Mouse (Mus musculus) bone marrow macrophage, adult 2 months (primary cell): Measurements from ENCODE around the gene H2-T23. TPM values are rescaled to one million over a fixed set of nuclear protein-coding genes. Genes with fewer than 3 reads are reported as not detected.

Experiments used
- H3K27ac ChIP-seq: 2 replicates; pipeline ENCODE4 v1.5.1; 2012; ENCODE audit warnings: low read depth, low read length; ENCODE audit not compliant: insufficient read depth
- H3K4me1 ChIP-seq: 2 replicates; pipeline ENCODE4 v1.6.1; 2012; ENCODE audit warnings: low read length; ENCODE audit not compliant: control insufficient read depth, insufficient read depth
- H3K4me3 ChIP-seq: 2 replicates; pipeline ENCODE4 v1.5.1; 2012; ENCODE audit warnings: mild to moderate bottlenecking, low read length, moderate library complexity; ENCODE audit not compliant: insufficient read depth
- CTCF ChIP-seq: IDR thresholded peaks from 2 replicates; pipeline ENCODE4 v1.5.1; 2012; ENCODE audit warnings: low read depth, mild to moderate bottlenecking, low read length, moderate library complexity
- POLR2A ChIP-seq: IDR thresholded peaks from 2 replicates; pipeline ENCODE4 v1.6.1; 2012; ENCODE audit warnings: mild to moderate bottlenecking, low read depth, low read length, borderline replicate concordance
- polyA plus RNA-seq: library from polyadenylated mRNA; stranded (reverse); fragments of >200 nt; gene quantifications from 2 replicates; pipeline ENCODE4 v1.2.4, GENCODE M21; 2012; ENCODE audit not compliant: missing spikeins, insufficient read depth, insufficient read length

H2-T23 gene
- polyA plus RNA-seq, 1 experiment, result 364 TPM

GRCm38 (mm10) chr17:36001121-36001897 lies 31.3 kb downstream of the H2-T23 start:
- H3K4me1 ChIP-seq, result peaks cover 25% of the 10 kb centered on the region
- TF ChIP-seq POLR2A (no peak), CTCF (no peak)
- no peak overlapping the region for H3K27ac ChIP-seq
- H3K4me3 ChIP-seq, result no peak overlapping the region

DNA sequence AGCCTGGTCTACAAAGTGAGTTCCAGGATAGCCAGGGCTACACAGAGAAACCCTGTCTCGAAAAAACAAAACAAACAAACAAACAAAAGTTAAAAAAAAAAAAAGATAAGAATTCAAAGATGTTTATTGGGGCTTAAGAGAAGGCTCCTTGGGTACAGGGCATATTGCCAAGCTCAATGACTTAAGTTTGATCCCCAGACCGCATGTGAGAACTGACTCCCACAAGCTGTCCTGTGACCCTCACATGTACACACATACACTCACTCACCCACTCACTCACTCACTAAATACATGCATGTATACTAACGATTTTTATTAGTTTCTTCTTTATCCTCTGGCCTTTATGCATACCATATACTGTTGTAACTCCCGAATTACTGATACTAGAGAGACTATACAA lies 32.3 kb downstream of the H2-T23 start:
- H3K4me1 ChIP-seq, result peaks cover 28% of the 10 kb centered on the region
- no peak for TF ChIP-seq POLR2A
- TF ChIP-seq CTCF, result no peak
- H3K4me3 ChIP-seq, result no peak overlapping the region
- no peak overlapping the region for H3K27ac ChIP-seq

DNA sequence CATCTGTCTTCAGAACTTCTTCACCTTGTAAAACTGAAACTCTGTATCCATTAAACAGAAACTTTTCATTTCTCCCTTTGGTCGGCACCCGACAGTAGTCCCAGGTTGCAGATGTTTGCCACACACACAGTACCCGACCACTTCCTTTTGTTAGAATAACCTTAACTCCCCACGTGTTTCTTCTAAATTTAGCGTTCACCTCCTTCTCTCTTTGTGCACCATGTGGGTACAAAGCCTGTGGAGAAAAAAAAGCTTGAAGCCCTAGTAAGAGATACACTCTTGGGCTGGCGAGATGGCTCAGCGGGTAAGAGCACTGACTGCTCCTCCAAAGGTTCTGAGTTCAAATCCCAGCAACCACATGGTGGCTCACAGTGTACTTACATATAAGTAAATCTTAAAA lies 33.3 kb downstream of the H2-T23 start:
- H3K4me3 ChIP-seq, result peak overlapping the region; percentile 33; the same call in 1 of the 2 replicates
- peak overlapping the region; percentile 36 for H3K27ac ChIP-seq
- TF ChIP-seq CTCF (no peak), POLR2A (no peak)
- peaks cover 29% of the 10 kb centered on the region for H3K4me1 ChIP-seq

- TF ChIP-seq CTCF, result no peak
- no peak for TF ChIP-seq POLR2A
- H3K27ac ChIP-seq, result peak overlapping the region; percentile 59
- H3K4me1 ChIP-seq, result peaks cover 29% of the 10 kb centered on the region
- peak overlapping the region; percentile 52 for H3K4me3 ChIP-seq
These were observed 33.9 kb downstream of the H2-T23 start for GRCm38 (mm10) chr17:35998545-35999305.

DNA sequence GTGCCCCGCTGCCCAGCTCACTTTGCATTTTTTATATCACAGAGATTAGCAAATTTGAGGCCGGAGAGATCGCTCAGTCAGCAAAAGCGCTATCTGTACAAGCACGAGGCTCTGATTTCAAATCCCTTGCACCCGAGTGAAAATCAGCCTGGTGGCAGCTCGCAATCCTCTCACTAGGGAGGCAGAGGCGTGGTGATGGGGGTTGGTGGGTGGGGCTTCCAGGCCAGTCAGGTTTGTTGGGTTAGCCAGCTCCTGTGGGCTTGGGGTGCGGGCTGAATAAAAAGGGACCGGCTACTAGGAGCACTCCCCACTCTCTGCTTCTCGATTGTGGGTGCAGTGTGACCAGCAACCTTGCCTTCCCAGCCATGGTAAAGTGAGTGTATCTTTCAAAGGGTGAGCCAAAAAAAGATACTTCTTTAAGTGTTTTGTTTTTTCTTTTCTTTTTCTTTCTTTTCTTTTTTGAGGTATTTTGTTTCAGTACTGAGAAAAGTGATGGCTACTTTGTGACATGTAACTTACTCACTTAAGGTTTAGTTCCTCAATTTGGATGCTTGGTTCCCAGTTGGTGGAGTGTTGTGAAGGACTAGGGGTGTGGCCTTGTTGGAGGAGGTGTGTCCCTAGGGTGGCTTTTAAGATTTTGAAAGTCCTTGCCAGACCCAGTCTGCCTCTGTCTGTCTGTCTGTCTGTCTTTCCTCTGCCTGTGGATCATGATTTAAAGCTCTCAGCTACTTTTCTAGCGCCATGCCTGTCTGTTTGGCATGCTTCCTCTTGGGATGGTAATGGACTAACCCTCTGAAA lies 34.7 kb downstream of the H2-T23 start:
- H3K4me3 ChIP-seq, result peak overlapping the region; percentile 52
- H3K27ac ChIP-seq, result peak overlapping the region; percentile 76
- TF ChIP-seq POLR2A (no peak), CTCF (no peak)
- H3K4me1 ChIP-seq, result peaks cover 29% of the 10 kb centered on the region

- H3K27ac ChIP-seq, result no peak overlapping the region
- TF ChIP-seq POLR2A (no peak), CTCF (peak; percentile 86)
- peaks cover 24% of the 10 kb centered on the region for H3K4me1 ChIP-seq
- H3K4me3 ChIP-seq, result no peak overlapping the region
These were observed 35.7 kb downstream of the H2-T23 start for GRCm38 (mm10) chr17:35996949-35997348.

DNA sequence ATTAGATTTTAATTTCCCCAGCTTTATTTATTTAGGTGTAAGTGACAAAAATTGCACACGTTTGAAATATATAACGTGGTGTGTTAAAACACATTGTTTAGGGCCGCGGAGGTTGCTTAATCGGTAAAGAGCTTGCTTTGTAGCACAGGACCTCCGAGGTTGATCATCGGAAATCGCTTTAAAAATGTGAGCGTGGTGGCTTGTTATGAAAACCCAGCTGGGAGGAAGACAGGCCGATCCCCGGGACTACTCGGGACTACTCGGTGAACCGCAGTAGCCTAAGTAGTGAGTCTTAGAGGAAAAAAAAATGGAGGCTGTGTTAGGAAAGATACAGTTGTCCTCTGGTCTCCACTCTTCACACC lies 37.8 kb downstream of the H2-T23 start:
- TF ChIP-seq CTCF, result no peak
- TF ChIP-seq POLR2A, result no peak
- Histone ChIP-seq H3K27ac (peak overlapping the region; percentile 39), H3K4me1 (peaks cover 12% of the 10 kb centered on the region), H3K4me3 (peak overlapping the region; percentile 67)

DNA sequence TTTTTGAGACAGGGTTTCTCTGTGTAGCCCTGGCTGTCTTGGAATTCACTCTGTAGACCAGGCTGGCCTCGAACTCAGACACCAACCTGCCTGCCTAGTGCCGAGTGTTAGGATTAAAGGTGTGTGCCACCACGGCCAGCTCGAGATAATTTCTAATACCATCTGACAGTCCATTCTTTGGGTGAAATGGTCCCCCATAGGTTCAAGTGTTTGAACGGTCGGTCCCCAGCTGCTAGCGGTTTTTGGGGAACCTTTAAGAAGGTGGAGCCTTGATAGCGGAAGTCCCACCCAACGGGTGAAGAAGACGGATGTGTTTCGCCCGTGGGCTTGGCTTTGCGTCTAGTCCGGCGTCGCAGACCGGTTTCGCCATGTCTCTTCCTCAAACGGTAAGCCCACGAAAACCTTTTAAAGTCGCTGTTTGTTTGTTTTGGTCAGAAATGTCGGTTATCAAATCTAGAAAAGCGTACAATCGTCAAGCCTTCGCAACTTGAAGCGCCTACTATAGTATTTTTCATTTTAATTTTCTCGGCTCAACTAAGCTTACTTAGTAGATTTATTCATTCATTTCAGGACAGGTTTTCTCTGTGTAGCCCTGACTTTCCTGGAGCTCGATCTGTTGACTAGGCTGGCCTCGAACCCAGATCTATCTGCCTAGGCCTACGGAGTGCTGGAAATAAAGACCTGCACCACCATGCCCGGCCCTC lies 38.3 kb downstream of the H2-T23 start:
- TF ChIP-seq POLR2A, result no peak
- peak overlapping the region; percentile 58 for H3K27ac ChIP-seq
- H3K4me3 ChIP-seq, result peak overlapping the region; percentile 67
- peaks cover 8% of the 10 kb centered on the region for H3K4me1 ChIP-seq

DNA sequence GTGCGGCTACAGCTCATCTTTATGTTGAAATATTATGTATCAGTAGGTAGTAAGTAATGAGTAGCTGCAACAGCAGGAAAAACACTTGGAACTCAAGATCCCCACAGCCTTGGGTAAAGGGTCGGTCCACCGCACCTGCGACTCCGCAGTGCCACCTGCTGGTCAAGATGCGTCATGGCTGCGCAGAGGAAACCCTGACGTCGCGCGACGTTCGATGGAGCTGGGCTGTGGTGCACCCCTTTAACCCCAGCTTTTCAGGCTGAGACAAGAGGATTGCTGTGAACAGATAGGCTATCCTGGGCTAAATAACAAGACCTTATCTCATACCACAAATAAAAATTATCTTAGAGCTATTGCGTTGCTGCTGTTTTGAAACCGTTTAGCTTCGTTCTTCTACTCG lies 39.0 kb downstream of the H2-T23 start:
- H3K4me3 ChIP-seq, result peak overlapping the region; percentile 19; the same call in 1 of the 2 replicates
- TF ChIP-seq CTCF, result peak; percentile 87
- TF ChIP-seq POLR2A, result no peak
- no peak overlapping the region for H3K27ac ChIP-seq
- peaks cover 4% of the 10 kb centered on the region for H3K4me1 ChIP-seq

- Histone ChIP-seq H3K27ac (no peak overlapping the region), H3K4me3 (no peak overlapping the region), H3K4me1 (peaks cover 4% of the 10 kb centered on the region)
- TF ChIP-seq CTCF (no peak), POLR2A (no peak)
These were observed 40.9 kb downstream of the H2-T23 start for GRCm38 (mm10) chr17:35991781-35992180.
